30 mouse cellular contexts compared by ENCODE assay signal in the genomic region with DNA sequence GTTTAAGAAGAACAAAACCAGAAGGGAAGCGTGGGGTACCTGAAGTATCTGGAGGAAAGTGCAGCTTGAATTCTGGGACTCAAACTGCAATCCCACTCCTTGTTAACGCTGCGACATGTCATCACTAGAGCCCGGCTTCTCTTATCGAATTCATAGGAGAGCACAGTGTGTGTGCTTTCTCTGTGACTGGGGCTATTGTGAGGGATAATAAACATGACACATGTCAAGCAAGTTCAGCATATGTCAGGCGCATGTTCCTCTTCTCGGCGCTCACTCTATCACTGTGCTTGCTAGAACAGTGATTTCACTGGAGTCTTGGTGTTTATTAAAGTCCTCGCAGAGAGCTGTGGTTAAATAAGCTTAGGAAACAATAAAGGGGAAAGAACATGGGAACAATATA.
DNase-seq lines count a peak whose midpoint lies in the region; ATAC-seq and TF ChIP-seq lines count a peak whose summit lies in the region.
"Had no signal": no experiment of that assay in that cellular context is flagged by ENCODE, and none has a peak within 500 bp of the region (broad histone marks: within the 10 kb centered on the region; RNA-seq: fewer than 3 reads in every experiment).

No protein-coding gene starts in this region.

- TF ChIP-seq EP300 in heart, adult 2 months (IDR thresholded peaks at IDR 0.05; ENCODE audit: insufficient read depth, low read depth, low read length) = no peak
- TF ChIP-seq EP300 in heart, postnatal 0 days (IDR thresholded peaks at IDR 0.05; ENCODE audit: low read depth) = no peak

- peaks cover 11% of the 10 kb centered on the region for H3K4me1 ChIP-seq in heart, embryonic 13.5 days
- H3K4me1 ChIP-seq in heart, embryonic 15.5 days (replicated peaks) = peaks cover 5% of the 10 kb centered on the region
- no peaks in the 10 kb centered on the region; the same call in 1 of the 2 replicates for H3K4me1 ChIP-seq in heart, adult 2 months (ENCODE audit: control insufficient read depth, insufficient read depth, low read length)
- peaks cover 6% of the 10 kb centered on the region; the same call in 1 of the 2 replicates for H3K4me1 ChIP-seq in heart, postnatal 0 days (ENCODE audit: control insufficient read depth, insufficient read depth)
- H3K4me1 ChIP-seq in midbrain, embryonic 14.5 days (ENCODE audit: control insufficient read depth, insufficient read depth, low read length) = no peaks in the 10 kb centered on the region
- H3K4me1 ChIP-seq in midbrain, embryonic 15.5 days = no peaks in the 10 kb centered on the region
- H3K4me1 ChIP-seq: embryonic facial prominence, embryonic 13.5 days; embryonic facial prominence, embryonic 15.5 days; forebrain, embryonic 10.5 days; forebrain, embryonic 12.5 days had no signal

- TF ChIP-seq CTCF in heart, adult 2 months (IDR thresholded peaks at IDR 0.05) = no peak
- no peak for TF ChIP-seq CTCF in heart, postnatal 0 days (IDR thresholded peaks at IDR 0.05; ENCODE audit: low read depth)

- TF ChIP-seq POLR2A in heart, adult 2 months (IDR thresholded peaks at IDR 0.05; ENCODE audit: insufficient read depth, low read depth, low read length) = no peak

- no peaks in the 10 kb centered on the region for H3K9me3 ChIP-seq in heart, embryonic 13.5 days
- H3K9me3 ChIP-seq in heart, embryonic 15.5 days (replicated peaks) = no peaks in the 10 kb centered on the region
- no peaks in the 10 kb centered on the region for H3K9me3 ChIP-seq in heart, postnatal 0 days (replicated peaks; ENCODE audit: control insufficient read depth, low read length)
- no peaks in the 10 kb centered on the region for H3K9me3 ChIP-seq in midbrain, embryonic 14.5 days (ENCODE audit: control insufficient read depth, low read length)
- no peaks in the 10 kb centered on the region for H3K9me3 ChIP-seq in midbrain, embryonic 15.5 days
- H3K9me3 ChIP-seq: embryonic facial prominence, embryonic 13.5 days; embryonic facial prominence, embryonic 15.5 days; forebrain, embryonic 10.5 days; forebrain, embryonic 12.5 days; G1E had no signal

- no peak for DNase-seq in heart, postnatal 4 days
- no peak for DNase-seq in heart, adult 2 months
- DNase-seq in heart, postnatal 0 days (ENCODE audit: low spot score) = peak; percentile 54
- no peak for DNase-seq in heart, adult 18-20 months
- peak; percentile 6 for DNase-seq in midbrain, embryonic 14.5 days
- DNase-seq: adrenal gland, adult 8-10 months; adrenal gland, postnatal 14 days; adrenal gland, postnatal 36 days; B cell, adult 2 months; cerebellum, adult 11 months; cerebellum, adult 18-20 months; cerebellum, adult 8-10 months; cerebellum, adult 9-11 months; cerebellum, postnatal 14 days; cerebellum, postnatal 36 days; embryo, embryonic 11 days had no signal

- no peak overlapping the region for H3K4me3 ChIP-seq in heart, embryonic 13.5 days
- no peak overlapping the region for H3K4me3 ChIP-seq in heart, embryonic 15.5 days
- no peak overlapping the region for H3K4me3 ChIP-seq in heart, adult 2 months
- H3K4me3 ChIP-seq in heart, postnatal 0 days (ENCODE audit: low read depth, low read length) = no peak overlapping the region
- H3K4me3 ChIP-seq in midbrain, embryonic 14.5 days (replicated peaks; ENCODE audit: low read depth, low read length) = no peak overlapping the region
- no peak overlapping the region for H3K4me3 ChIP-seq in midbrain, embryonic 15.5 days
- H3K4me3 ChIP-seq: embryonic facial prominence, embryonic 13.5 days; embryonic facial prominence, embryonic 15.5 days; erythroblast, embryonic 14.5 days; forebrain, embryonic 10.5 days; forebrain, embryonic 12.5 days had no signal

- no peaks in the 10 kb centered on the region for H3K36me3 ChIP-seq in heart, embryonic 13.5 days
- no peaks in the 10 kb centered on the region for H3K36me3 ChIP-seq in heart, embryonic 15.5 days
- no peaks in the 10 kb centered on the region for H3K36me3 ChIP-seq in heart, adult 2 months (ENCODE audit: control insufficient read depth, insufficient read depth, low read length)
- H3K36me3 ChIP-seq in heart, postnatal 0 days (replicated peaks; ENCODE audit: control insufficient read depth, insufficient read depth, low read length) = no peaks in the 10 kb centered on the region
- no peaks in the 10 kb centered on the region for H3K36me3 ChIP-seq in midbrain, embryonic 14.5 days (ENCODE audit: control insufficient read depth, insufficient read depth, low read length)
- no peaks in the 10 kb centered on the region for H3K36me3 ChIP-seq in midbrain, embryonic 15.5 days (replicated peaks)
- H3K36me3 ChIP-seq: embryonic facial prominence, embryonic 13.5 days; embryonic facial prominence, embryonic 15.5 days; forebrain, embryonic 10.5 days; forebrain, embryonic 12.5 days; G1E had no signal

- intact Hi-C loops in heart, adult 2 months (cut with DNase I) = no loop called here

- WGBS in heart, embryonic 13.5 days = 31% methylated on average over 9 of the region's 9 CpGs
- 32% methylated on average over 9 of the region's 9 CpGs for WGBS in heart, embryonic 15.5 days
- 60% methylated on average over 9 of the region's 9 CpGs for WGBS in heart, adult 2 months
- 31% methylated on average over 9 of the region's 9 CpGs for WGBS in heart, postnatal 0 days
- 68% methylated on average over 9 of the region's 9 CpGs for WGBS in midbrain, embryonic 14.5 days
- 74% methylated on average over 9 of the region's 9 CpGs for WGBS in midbrain, embryonic 15.5 days

- no peaks in the 10 kb centered on the region for H3K79me2 ChIP-seq in heart, adult 2 months (replicated peaks; ENCODE audit: control insufficient read depth, insufficient read depth, low read length)

- H3K27ac ChIP-seq in heart, embryonic 13.5 days (replicated peaks) = no peak overlapping the region; the same call in 1 of the 2 replicates
- H3K27ac ChIP-seq in heart, embryonic 15.5 days = peak overlapping the region; percentile 26
- no peak overlapping the region for H3K27ac ChIP-seq in heart, adult 2 months
- H3K27ac ChIP-seq in heart, postnatal 0 days (ENCODE audit: low read depth) = no peak overlapping the region
- no peak overlapping the region for H3K27ac ChIP-seq in midbrain, embryonic 14.5 days (replicated peaks; ENCODE audit: low read depth, low read length)
- H3K27ac ChIP-seq in midbrain, embryonic 15.5 days = no peak overlapping the region
- H3K27ac ChIP-seq: embryonic facial prominence, embryonic 13.5 days; embryonic facial prominence, embryonic 15.5 days; forebrain, embryonic 10.5 days; forebrain, embryonic 12.5 days had no signal

- no peak for ATAC-seq in heart, embryonic 13.5 days (ENCODE audit: extremely low read depth, insufficient number of reproducible peaks, low FRiP score, low TSS enrichment)
- peak; percentile 66; the same call in 1 of the 2 replicates for ATAC-seq in heart, embryonic 15.5 days (replicated peaks; ENCODE audit: insufficient number of reproducible peaks, insufficient read depth, low FRiP score, low read depth)
- ATAC-seq in heart, postnatal 0 days (ENCODE audit: insufficient read depth, low read depth) = peak; percentile 80
- no peak for ATAC-seq in midbrain, embryonic 14.5 days (ENCODE audit: low FRiP score, low TSS enrichment)
- ATAC-seq in midbrain, embryonic 15.5 days (replicated peaks) = no peak
- ATAC-seq: activated CD4-positive, CD25-positive, alpha-beta regulatory T cell, adult 4 months; CD4-positive, CD25-positive, alpha-beta regulatory T cell, adult 4 months; forebrain, embryonic 14.5 days; Patski had no signal

- H3K4me2 ChIP-seq in heart, embryonic 13.5 days = peak overlapping the region; percentile 38
- 0 out of 2 replicates have a peak overlapping the region, but pooled peaks have one; percentile 3 for H3K4me2 ChIP-seq in heart, embryonic 15.5 days
- H3K4me2 ChIP-seq in heart, postnatal 0 days (ENCODE audit: low read depth, low read length) = 0 out of 2 replicates have a peak overlapping the region, but pooled peaks have one; percentile 30
- H3K4me2 ChIP-seq in midbrain, embryonic 14.5 days (ENCODE audit: low read length) = no peak overlapping the region
- H3K4me2 ChIP-seq in midbrain, embryonic 15.5 days = no peak overlapping the region
- H3K4me2 ChIP-seq: embryonic facial prominence, embryonic 13.5 days; embryonic facial prominence, embryonic 15.5 days; forebrain, embryonic 12.5 days had no signal

- H3K27me3 ChIP-seq in heart, embryonic 13.5 days (replicated peaks) = no peaks in the 10 kb centered on the region
- no peaks in the 10 kb centered on the region for H3K27me3 ChIP-seq in heart, embryonic 15.5 days
- H3K27me3 ChIP-seq in heart, adult 2 months (ENCODE audit: control insufficient read depth, insufficient read depth, low read length) = no peaks in the 10 kb centered on the region
- no peaks in the 10 kb centered on the region for H3K27me3 ChIP-seq in heart, postnatal 0 days (ENCODE audit: control insufficient read depth, insufficient read depth, low read length)
- no peaks in the 10 kb centered on the region for H3K27me3 ChIP-seq in midbrain, embryonic 14.5 days (ENCODE audit: control insufficient read depth, insufficient read depth, low read length)
- no peaks in the 10 kb centered on the region for H3K27me3 ChIP-seq in midbrain, embryonic 15.5 days (replicated peaks)
- H3K27me3 ChIP-seq: CH12.LX; embryonic facial prominence, embryonic 13.5 days; embryonic facial prominence, embryonic 15.5 days; forebrain, embryonic 12.5 days had no signal

- H3K9ac ChIP-seq in heart, embryonic 13.5 days = no peak overlapping the region
- H3K9ac ChIP-seq in heart, embryonic 15.5 days = no peak overlapping the region
- no peak overlapping the region for H3K9ac ChIP-seq in heart, adult 2 months (ENCODE audit: low read depth, low read length)
- H3K9ac ChIP-seq in heart, postnatal 0 days (replicated peaks; ENCODE audit: low read depth, low read length) = no peak overlapping the region
- H3K9ac ChIP-seq in midbrain, embryonic 14.5 days (replicated peaks; ENCODE audit: low read length) = no peak overlapping the region
- H3K9ac ChIP-seq in midbrain, embryonic 15.5 days = no peak overlapping the region
- H3K9ac ChIP-seq: embryonic facial prominence, embryonic 13.5 days; embryonic facial prominence, embryonic 15.5 days; forebrain, embryonic 12.5 days had no signal

Comparison
In these comparisons a context has a peak if more than half of its experiments do, and no peak if none do; other contexts are left out.
1. ATAC-seq: peak in heart, embryonic 15.5 days (single experiment) and heart, postnatal 0 days (single experiment); none in heart, embryonic 13.5 days (single experiment), midbrain, embryonic 14.5 days (single experiment) and midbrain, embryonic 15.5 days (single experiment).
2. DNase-seq: peak in heart, postnatal 0 days (single experiment) and midbrain, embryonic 14.5 days (single experiment); none in heart, postnatal 4 days (single experiment), heart, adult 2 months (0 of 2) and heart, adult 18-20 months (0 of 2).
3. H3K4me2 ChIP-seq: peak in heart, embryonic 13.5 days (single experiment), heart, embryonic 15.5 days (single experiment) and heart, postnatal 0 days (single experiment); none in midbrain, embryonic 14.5 days (single experiment) and midbrain, embryonic 15.5 days (single experiment).